Mouse (Mus musculus) ES-E14 (cell line): Measurements from ENCODE around the gene Kank1.

ENCODE experiments used
- CHD2 ChIP-seq: IDR thresholded peaks from 2 replicates; pipeline ENCODE4 v1.6.1; 2014; ENCODE audit warnings: mild to moderate bottlenecking, low read depth, low read length, inconsistent platforms
- HCFC1 ChIP-seq: IDR thresholded peaks from 2 replicates; pipeline ENCODE4 v1.6.1; 2012; ENCODE audit warnings: low read length, inconsistent platforms, borderline replicate concordance; ENCODE audit not compliant: insufficient read depth
- MAFK ChIP-seq: IDR thresholded peaks from 2 replicates; pipeline ENCODE4 v1.6.1; 2014; ENCODE audit warnings: mild to moderate bottlenecking, low read depth, low read length, inconsistent platforms; ENCODE audit not compliant: insufficient read depth
- ZC3H11A ChIP-seq: IDR thresholded peaks from 2 replicates; pipeline ENCODE4 v1.6.1; 2012; ENCODE audit warnings: low read depth, mild to moderate bottlenecking, inconsistent platforms, low read length, borderline replicate concordance

- no peak for TF ChIP-seq CHD2
- no peak for TF ChIP-seq HCFC1
- TF ChIP-seq ZC3H11A: no peak
- no peak for TF ChIP-seq MAFK
These were observed 14.7 kb upstream of the Kank1 start for GRCm38 (mm10) chr19:25221964-25222640.
